Mouse (Mus musculus): ENCODE measurements around the gene Ptpra. TPM values are rescaled to one million over a fixed set of nuclear protein-coding genes. Genes with fewer than 3 reads are reported as not detected.

Ptpra gene
- polyA plus RNA-seq, 1 experiment from 2014 or later: 144 TPM

- Histone ChIP-seq H3K36me3 (ENCODE audit: control insufficient read depth, insufficient read depth, low read length) (no peaks in the 10 kb centered on the region), H3K27me3 (ENCODE audit: control insufficient read depth, insufficient read depth, low read depth, low read length) (no peaks in the 10 kb centered on the region), H3K4me3 (ENCODE audit: low read depth, low read length) (no peak overlapping the region), H3K9ac (ENCODE audit: low read depth, low read length) (no peak overlapping the region), H3K4me1 (ENCODE audit: control insufficient read depth, insufficient read depth, low read length) (peaks cover 24% of the 10 kb centered on the region), H3K9me3 (replicated peaks; ENCODE audit: control insufficient read depth, low read length, poor library complexity, severe bottlenecking) (no peaks in the 10 kb centered on the region), H3K4me2 (ENCODE audit: low read length) (peak overlapping the region; percentile 93; the same call in 1 of the 2 replicates), H3K27ac (ENCODE audit: low read length) (no peak overlapping the region)
- no peak for ATAC-seq
- WGBS: 48% methylated on average over 2 of the region's 2 CpGs
These were observed 2.2 kb downstream of the Ptpra start for GRCm38 (mm10) chr2:130452266-130452665.

GRCm38 (mm10) chr2:130453421-130453820, 3.3 kb downstream of the Ptpra start:
- H3K27ac ChIP-seq (ENCODE audit: low read length): no peak overlapping the region
- H3K9ac ChIP-seq (ENCODE audit: low read depth, low read length): no peak overlapping the region
- no peaks in the 10 kb centered on the region for H3K27me3 ChIP-seq (ENCODE audit: control insufficient read depth, insufficient read depth, low read depth, low read length)
- H3K4me3 ChIP-seq (ENCODE audit: low read depth, low read length): no peak overlapping the region
- 69% methylated on average over 6 of the region's 6 CpGs for WGBS
- H3K4me1 ChIP-seq (ENCODE audit: control insufficient read depth, insufficient read depth, low read length): peaks cover 24% of the 10 kb centered on the region
- no peaks in the 10 kb centered on the region for H3K36me3 ChIP-seq (ENCODE audit: control insufficient read depth, insufficient read depth, low read length)
- H3K4me2 ChIP-seq (ENCODE audit: low read length): no peak overlapping the region
- H3K9me3 ChIP-seq (replicated peaks; ENCODE audit: control insufficient read depth, low read length, poor library complexity, severe bottlenecking): no peaks in the 10 kb centered on the region
- no peak for ATAC-seq

GRCm38 (mm10) chr2:130454748-130455370, 4.8 kb downstream of the Ptpra start:
- Histone ChIP-seq H3K4me1 (ENCODE audit: control insufficient read depth, insufficient read depth, low read length) (peaks cover 21% of the 10 kb centered on the region), H3K27me3 (ENCODE audit: control insufficient read depth, insufficient read depth, low read depth, low read length) (no peaks in the 10 kb centered on the region), H3K4me3 (ENCODE audit: low read depth, low read length) (no peak overlapping the region), H3K27ac (ENCODE audit: low read length) (no peak overlapping the region), H3K4me2 (ENCODE audit: low read length) (no peak overlapping the region), H3K36me3 (ENCODE audit: control insufficient read depth, insufficient read depth, low read length) (no peaks in the 10 kb centered on the region), H3K9ac (ENCODE audit: low read depth, low read length) (no peak overlapping the region), H3K9me3 (replicated peaks; ENCODE audit: control insufficient read depth, low read length, poor library complexity, severe bottlenecking) (no peaks in the 10 kb centered on the region)
- 71% methylated on average over 6 of the region's 6 CpGs for WGBS
- no peak for ATAC-seq

DNA sequence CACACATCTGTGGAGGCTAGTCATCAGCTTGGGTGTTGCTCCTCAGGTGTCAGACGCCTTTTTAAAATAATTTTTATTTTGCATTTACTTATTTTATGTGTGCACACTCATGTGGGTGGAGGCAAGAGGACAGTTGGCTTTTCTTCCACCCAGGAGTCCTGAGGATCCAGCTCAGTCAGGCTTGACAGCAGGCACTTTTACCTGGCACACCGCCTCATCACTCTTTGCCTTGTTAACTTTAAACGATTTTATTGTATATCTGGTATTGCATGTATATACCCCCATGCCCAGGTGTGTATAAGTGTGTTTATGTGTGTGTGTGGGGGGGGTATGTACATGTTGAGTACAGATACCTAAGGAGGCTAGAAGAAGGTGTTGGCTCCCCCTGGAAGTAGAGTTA, 7.8 kb downstream of the Ptpra start:
- Histone ChIP-seq H3K27me3 (ENCODE audit: control insufficient read depth, insufficient read depth, low read depth, low read length) (no peaks in the 10 kb centered on the region), H3K9ac (ENCODE audit: low read depth, low read length) (no peak overlapping the region), H3K4me1 (ENCODE audit: control insufficient read depth, insufficient read depth, low read length) (peaks cover 5% of the 10 kb centered on the region), H3K36me3 (ENCODE audit: control insufficient read depth, insufficient read depth, low read length) (no peaks in the 10 kb centered on the region), H3K4me3 (ENCODE audit: low read depth, low read length) (no peak overlapping the region), H3K4me2 (ENCODE audit: low read length) (no peak overlapping the region), H3K27ac (ENCODE audit: low read length) (no peak overlapping the region), H3K9me3 (replicated peaks; ENCODE audit: control insufficient read depth, low read length, poor library complexity, severe bottlenecking) (no peaks in the 10 kb centered on the region)
- WGBS: 90% methylated on average over 3 of the region's 3 CpGs
- no peak for ATAC-seq

DNA sequence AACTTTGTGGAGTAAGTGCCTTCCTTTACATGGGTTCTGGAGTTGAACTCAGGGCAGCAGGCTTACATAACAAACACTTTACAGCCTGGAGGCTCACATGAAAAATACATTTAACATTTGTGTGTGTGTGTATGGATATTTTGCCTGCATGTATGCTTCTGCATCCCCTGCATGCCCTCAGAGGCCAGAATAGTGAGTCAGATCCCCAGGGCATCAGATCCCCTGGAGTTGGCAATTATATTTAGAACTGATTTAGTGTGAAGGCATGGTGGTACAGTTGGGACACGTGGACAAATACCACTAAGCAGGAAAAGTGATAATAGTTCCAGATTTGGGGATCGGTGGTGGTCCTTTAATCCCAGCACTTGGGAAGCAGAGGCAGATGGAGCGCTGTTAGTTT, 9.5 kb downstream of the Ptpra start:
- Histone ChIP-seq H3K4me1 (ENCODE audit: control insufficient read depth, insufficient read depth, low read length) (peaks cover 3% of the 10 kb centered on the region), H3K27me3 (ENCODE audit: control insufficient read depth, insufficient read depth, low read depth, low read length) (no peaks in the 10 kb centered on the region), H3K27ac (ENCODE audit: low read length) (no peak overlapping the region), H3K9ac (ENCODE audit: low read depth, low read length) (no peak overlapping the region), H3K4me3 (ENCODE audit: low read depth, low read length) (no peak overlapping the region), H3K36me3 (ENCODE audit: control insufficient read depth, insufficient read depth, low read length) (no peaks in the 10 kb centered on the region), H3K9me3 (replicated peaks; ENCODE audit: control insufficient read depth, low read length, poor library complexity, severe bottlenecking) (no peaks in the 10 kb centered on the region), H3K4me2 (ENCODE audit: low read length) (no peak overlapping the region)
- WGBS: 90% methylated on average over 3 of the region's 3 CpGs
- no peak for ATAC-seq

DNA sequence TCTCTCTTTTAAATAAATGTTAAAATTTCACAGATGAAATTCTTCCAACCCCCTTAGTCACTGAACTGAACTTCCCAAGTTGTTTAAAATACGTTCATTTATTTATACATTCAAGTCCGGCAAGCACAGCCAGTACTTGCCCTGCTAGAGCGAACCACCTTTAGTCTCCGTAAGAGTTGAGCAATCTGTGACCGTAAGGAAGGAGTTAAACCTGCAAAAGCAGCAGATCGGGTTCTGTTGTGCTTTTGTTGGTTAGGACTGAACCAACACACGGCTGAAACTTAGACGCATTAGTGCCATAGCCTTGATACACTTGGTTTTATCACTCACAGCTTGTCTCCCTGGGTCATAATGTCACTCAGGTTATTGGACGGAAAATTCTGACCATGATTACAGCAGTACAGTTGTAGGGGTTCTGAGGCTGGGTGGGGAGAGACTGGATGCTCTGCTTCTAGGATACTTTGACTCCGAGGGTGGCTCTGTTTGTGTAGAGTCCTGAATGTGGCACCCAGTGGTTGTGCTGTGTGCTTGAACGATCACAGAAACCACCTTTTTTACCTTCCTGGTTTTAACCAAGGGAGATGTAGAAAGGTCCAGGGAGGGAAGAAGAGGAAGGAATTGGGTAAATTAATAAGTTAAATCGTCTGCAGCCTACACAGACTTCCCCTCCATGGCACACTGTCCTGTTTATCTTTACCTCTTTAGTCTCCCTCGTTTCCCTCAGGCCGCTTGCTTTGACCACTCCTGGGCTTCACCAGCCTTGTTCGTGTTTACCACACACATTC, 11.4 kb downstream of the Ptpra start:
- H3K27ac ChIP-seq (ENCODE audit: low read length): no peak overlapping the region
- ATAC-seq: no peak
- H3K4me2 ChIP-seq (ENCODE audit: low read length): no peak overlapping the region
- H3K36me3 ChIP-seq (ENCODE audit: control insufficient read depth, insufficient read depth, low read length): no peaks in the 10 kb centered on the region
- H3K27me3 ChIP-seq (ENCODE audit: control insufficient read depth, insufficient read depth, low read depth, low read length): no peaks in the 10 kb centered on the region
- peaks cover 3% of the 10 kb centered on the region; the same call in 1 of the 2 replicates for H3K4me1 ChIP-seq (ENCODE audit: control insufficient read depth, insufficient read depth, low read length)
- no peak overlapping the region for H3K9ac ChIP-seq (ENCODE audit: low read depth, low read length)
- no peak overlapping the region for H3K4me3 ChIP-seq (ENCODE audit: low read depth, low read length)
- 80% methylated on average over 15 of the region's 15 CpGs for WGBS
- no peaks in the 10 kb centered on the region for H3K9me3 ChIP-seq (replicated peaks; ENCODE audit: control insufficient read depth, low read length, poor library complexity, severe bottlenecking)

- H3K27ac ChIP-seq (ENCODE audit: low read length): no peak overlapping the region
- H3K4me1 ChIP-seq (ENCODE audit: control insufficient read depth, insufficient read depth, low read length): peaks cover 15% of the 10 kb centered on the region
- no peak overlapping the region for H3K9ac ChIP-seq (ENCODE audit: low read depth, low read length)
- no peaks in the 10 kb centered on the region for H3K36me3 ChIP-seq (ENCODE audit: control insufficient read depth, insufficient read depth, low read length)
- no peak overlapping the region for H3K4me2 ChIP-seq (ENCODE audit: low read length)
- no peaks in the 10 kb centered on the region for H3K9me3 ChIP-seq (replicated peaks; ENCODE audit: control insufficient read depth, low read length, poor library complexity, severe bottlenecking)
- no peak for ATAC-seq
- 91% methylated on average over 1 of the region's 1 CpGs for WGBS
- no peak overlapping the region for H3K4me3 ChIP-seq (ENCODE audit: low read depth, low read length)
- no peaks in the 10 kb centered on the region for H3K27me3 ChIP-seq (ENCODE audit: control insufficient read depth, insufficient read depth, low read depth, low read length)
These were observed 16.4 kb downstream of the Ptpra start for GRCm38 (mm10) chr2:130466438-130466837.

DNA sequence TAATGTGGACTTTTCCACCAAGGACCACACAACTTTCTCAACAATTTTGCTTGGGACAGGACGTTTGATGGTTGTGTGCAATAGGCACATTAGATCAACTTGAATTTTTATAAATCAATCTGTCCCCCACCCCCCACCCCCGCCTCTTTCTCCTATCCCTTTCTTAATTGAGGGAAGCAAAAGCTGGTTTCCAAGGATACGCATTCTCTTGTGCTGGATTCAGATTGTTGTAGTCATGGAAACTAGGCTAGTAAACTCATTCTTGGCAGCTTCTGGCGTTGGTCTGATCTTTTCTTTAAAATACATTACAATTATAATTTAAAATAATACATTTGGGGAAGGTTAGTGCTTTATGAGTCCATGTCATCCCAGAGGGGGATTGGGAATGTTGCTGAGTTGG, 19.3 kb downstream of the Ptpra start:
- 12% methylated on average over 4 of the region's 4 CpGs for WGBS
- Histone ChIP-seq H3K27me3 (ENCODE audit: control insufficient read depth, insufficient read depth, low read depth, low read length) (no peaks in the 10 kb centered on the region), H3K36me3 (ENCODE audit: control insufficient read depth, insufficient read depth, low read length) (no peaks in the 10 kb centered on the region), H3K27ac (ENCODE audit: low read length) (no peak overlapping the region), H3K4me1 (ENCODE audit: control insufficient read depth, insufficient read depth, low read length) (peaks cover 15% of the 10 kb centered on the region), H3K9ac (ENCODE audit: low read depth, low read length) (no peak overlapping the region), H3K4me2 (ENCODE audit: low read length) (no peak overlapping the region), H3K9me3 (replicated peaks; ENCODE audit: control insufficient read depth, low read length, poor library complexity, severe bottlenecking) (no peaks in the 10 kb centered on the region), H3K4me3 (ENCODE audit: low read depth, low read length) (no peak overlapping the region)
- peak; percentile 42; the same call in 1 of the 2 replicates for ATAC-seq

- Histone ChIP-seq H3K9ac (ENCODE audit: low read depth, low read length) (no peak overlapping the region), H3K4me3 (ENCODE audit: low read depth, low read length) (no peak overlapping the region), H3K9me3 (replicated peaks; ENCODE audit: control insufficient read depth, low read length, poor library complexity, severe bottlenecking) (no peaks in the 10 kb centered on the region), H3K27ac (ENCODE audit: low read length) (peak overlapping the region; percentile 43), H3K27me3 (ENCODE audit: control insufficient read depth, insufficient read depth, low read depth, low read length) (no peaks in the 10 kb centered on the region), H3K36me3 (ENCODE audit: control insufficient read depth, insufficient read depth, low read length) (no peaks in the 10 kb centered on the region), H3K4me2 (ENCODE audit: low read length) (no peak overlapping the region), H3K4me1 (ENCODE audit: control insufficient read depth, insufficient read depth, low read length) (peaks cover 15% of the 10 kb centered on the region)
- peak; percentile 51; the same call in 1 of the 2 replicates for ATAC-seq
- 63% methylated on average over 2 of the region's 2 CpGs for WGBS
These were observed 19.9 kb downstream of the Ptpra start for GRCm38 (mm10) chr2:130469935-130470334.

Data from midbrain, embryonic 16.5 days (tissue).